Mouse (Mus musculus) cortical plate, adult 2 months (tissue): ENCODE measurements around the gene Gabpb2.

Source experiments
- CTCF ChIP-seq: fragments of 200-500 bp; IDR thresholded peaks from 2 replicates; pipeline ENCODE4 v1.5.1; 2011; ENCODE audit warnings: mild to moderate bottlenecking, control low read depth, low read length; ENCODE audit not compliant: insufficient read depth; ENCODE audit errors: extremely low read depth
- POLR2A ChIP-seq: fragments of 200-500 bp; IDR thresholded peaks from 2 replicates; pipeline ENCODE4 v1.6.1; 2011; ENCODE audit warnings: mild to moderate bottlenecking, low read length, control low read depth; ENCODE audit not compliant: insufficient read depth; ENCODE audit errors: extremely low read depth

DNA sequence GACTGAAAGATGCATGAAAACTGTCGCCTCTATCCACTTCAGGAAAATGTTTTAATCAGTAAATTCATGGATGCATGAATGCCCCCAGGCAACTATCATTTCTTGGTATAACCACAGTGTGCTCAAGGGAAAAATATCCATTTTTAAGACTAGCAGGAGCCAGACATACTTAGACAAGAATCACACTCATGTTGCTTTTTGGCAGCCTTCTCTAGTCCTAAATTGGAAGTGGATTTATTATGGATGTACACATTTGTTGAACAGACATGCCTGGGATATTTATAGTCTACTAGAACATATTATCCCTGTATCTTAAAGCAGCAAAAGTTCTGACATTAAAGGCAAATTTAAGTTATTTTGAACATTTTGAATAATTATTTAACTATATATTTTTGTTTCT lies 47.0 kb upstream of the Gabpb2 start:
- TF ChIP-seq CTCF (no peak), POLR2A (no peak)
